Mouse (Mus musculus): Measurements from ENCODE around the gene Mtmr12.

DNA sequence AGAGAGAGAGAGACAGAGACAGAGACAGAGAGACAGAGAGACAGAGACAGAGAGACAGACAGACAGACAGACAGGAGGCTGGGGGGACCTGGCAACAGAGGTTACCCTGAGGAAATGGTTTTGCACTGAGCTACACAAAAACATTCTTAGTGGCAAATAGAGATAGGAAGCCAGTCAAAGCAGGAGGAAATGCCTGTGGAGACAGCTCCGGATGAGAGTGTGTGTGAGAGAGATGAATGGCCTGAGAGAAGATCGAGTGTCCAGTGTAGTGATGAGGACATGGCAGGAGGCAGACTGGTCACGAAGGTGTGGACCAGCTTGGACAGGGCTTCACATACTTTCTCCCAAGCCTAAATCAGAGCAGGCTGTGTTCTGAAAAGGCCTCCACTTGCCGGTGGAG, 20.2 kb downstream of the Mtmr12 start:
- TF ChIP-seq TCF12 (IDR thresholded peaks at IDR 0.05; ENCODE audit: low read depth, low read length) (no peak), CTCF (IDR thresholded peaks at IDR 0.05 in 2 of 3, conservative IDR thresholded peaks at IDR 0.05 in 1 of 3; ENCODE audit: control insufficient read depth in 1 of 3, insufficient read depth in 1 of 3, low read depth in 2 of 3, low read length in 3 of 3, poor library complexity in 1 of 3, severe bottlenecking in 1 of 3) (no peak), RCOR1 (IDR thresholded peaks at IDR 0.05; ENCODE audit: low read depth, low read length) (no peak), USF1 (IDR thresholded peaks at IDR 0.05; ENCODE audit: low read depth, low read length) (no peak), MAX (IDR thresholded peaks at IDR 0.05; ENCODE audit: low read length) (no peak), E2F4 (IDR thresholded peaks at IDR 0.05; ENCODE audit: borderline replicate concordance, low read depth, low read length) (no peak)

All from MEL (cell line).